Mouse (Mus musculus) retina, embryonic 14.5 days (tissue): ENCODE results near the gene Armc3.

Experiments
- DNase-seq: peaks from one replicate; pipeline ENCODE4 v3.0.0-alpha.2; 2015; ENCODE audit warnings: low spot score

Armc3 gene

GRCm38 (mm10) chr2:19351615-19352253 lies 152.6 kb downstream of the Armc3 start:
- DNase-seq: no peak

GRCm38 (mm10) chr2:19353158-19353557 lies 154.1 kb downstream of the Armc3 start:
- DNase-seq: no peak
